Mouse (Mus musculus) granulocyte monocyte progenitor cell, adult 5-6 weeks (primary cell): ENCODE data around the gene Il4ra. TPM values are rescaled to one million over a fixed set of nuclear protein-coding genes. Genes with fewer than 3 reads are reported as not detected.

ENCODE experiments used
- ATAC-seq: replicated peaks from 2 replicates; pipeline ENCODE4 v1.8.0; 2016; ENCODE audit warnings: mild to moderate bottlenecking, moderate TSS enrichment, inconsistent platforms; ENCODE audit not compliant: poor library complexity, severe bottlenecking
- total RNA-seq, 2 experiments: library from RNA; stranded (forward) in 1 of 2; stranded (reverse) in 1 of 2; fragments of 200-712, 200-1000 nt in 1 of 2; fragments of >200 nt in 1 of 2; fragmentation: Nextera tagmentation in 1 of 2; gene quantifications; 2 replicates each; pipeline ENCODE4 v1.2.3; 2014 to 2017

The Il4ra gene
- total RNA-seq, 2 experiments from 2014 or later = 13.6 to 22.6 TPM

GRCm38 (mm10) chr7:125618016-125618415 lies 66.1 kb downstream of the Il4ra start:
- peak; percentile 33; the same call in 1 of the 2 replicates for ATAC-seq

DNA sequence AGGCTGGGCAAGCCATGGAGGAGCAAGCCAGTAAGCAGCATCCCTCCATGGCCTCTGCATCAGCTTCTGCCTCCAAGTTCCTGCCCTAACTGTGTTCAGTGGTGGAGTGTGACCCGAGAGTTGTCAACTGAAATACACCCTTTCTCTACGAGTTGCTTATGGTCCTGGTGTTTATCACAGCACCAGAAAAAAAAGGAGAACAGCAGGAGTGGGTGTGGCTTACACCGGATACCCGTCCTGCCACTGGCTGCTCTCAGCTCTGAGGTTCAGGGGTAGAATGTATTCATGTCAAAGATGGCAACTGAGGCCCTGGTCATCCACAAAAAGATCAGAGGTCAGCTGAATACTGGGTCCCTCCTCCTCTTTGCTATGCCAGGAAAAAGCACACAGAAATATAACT lies 68.2 kb downstream of the Il4ra start:
- ATAC-seq = peak; percentile 65

DNA sequence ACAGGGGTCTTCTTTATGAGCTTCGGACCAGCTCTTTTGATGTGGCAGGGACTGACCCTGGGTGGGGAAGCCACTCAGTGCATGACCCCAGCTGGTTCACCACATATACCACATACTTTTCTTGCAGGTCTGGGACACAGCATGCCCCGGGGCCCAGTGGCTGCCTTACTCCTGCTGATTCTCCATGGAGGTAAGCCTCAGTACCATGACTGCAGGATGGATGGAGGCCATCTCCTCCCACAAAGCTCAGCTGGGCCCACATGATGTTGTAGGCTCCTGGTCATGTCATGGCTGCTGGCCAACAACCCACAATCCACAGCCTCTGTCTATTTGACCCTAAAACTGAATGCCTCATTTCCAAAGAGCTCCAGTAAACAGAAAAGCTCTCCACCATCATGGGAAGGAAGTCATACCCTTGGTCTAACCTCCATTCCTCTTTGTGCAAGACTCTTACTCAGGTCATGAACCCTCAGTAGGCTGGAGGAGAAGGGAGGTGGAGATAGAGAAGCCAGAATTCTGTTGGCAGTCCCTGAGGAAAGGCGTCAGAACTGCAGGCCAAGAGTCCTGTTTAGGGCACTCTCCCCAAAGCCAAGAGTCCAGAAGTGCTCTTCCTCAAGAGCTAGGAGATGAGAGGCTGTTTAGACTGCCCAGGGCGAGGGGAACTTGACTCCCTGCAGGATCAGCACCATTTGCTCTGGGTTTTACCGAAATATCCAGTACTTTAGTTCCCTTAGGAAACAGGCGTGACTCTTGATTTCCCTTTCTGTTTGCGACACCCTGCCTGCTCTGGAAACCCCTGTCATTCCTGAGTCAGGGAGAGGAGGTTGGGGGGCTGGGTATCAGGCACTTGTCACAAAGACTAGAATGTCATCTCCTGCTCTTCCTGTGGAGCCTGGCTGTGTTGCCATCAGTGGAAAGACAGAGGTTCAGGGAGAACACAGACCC lies 71.1 kb downstream of the Il4ra start:
- peak; percentile 13; the same call in 1 of the 2 replicates for ATAC-seq

- no peak for ATAC-seq
These were observed 73.3 kb downstream of the Il4ra start for GRCm38 (mm10) chr7:125625219-125625618.

- no peak for ATAC-seq
These were observed 73.9 kb downstream of the Il4ra start for GRCm38 (mm10) chr7:125625829-125626228.

Other genes starting within 250 kb of the Il4ra start
- gene Kdm8, start 107.4 kb upstream of the Il4ra start, total RNA-seq (2014; fragmentation: Nextera tagmentation) = 2.3 and 11.5 TPM in 2 replicates
- 5.5 and 7.2 TPM in 2 replicates for gene Kdm8, start 107.4 kb upstream of the Il4ra start, total RNA-seq (2017)
- 54.9 and 65.5 TPM in 2 replicates for gene Nsmce1, start 60.5 kb upstream of the Il4ra start, total RNA-seq (2014; fragmentation: Nextera tagmentation)
- gene Nsmce1, start 60.5 kb upstream of the Il4ra start, total RNA-seq (2017) = 77.7 and 82.8 TPM in 2 replicates
- 1.8 and 8.8 TPM in 2 replicates for gene Il21r, start 51.3 kb downstream of the Il4ra start, total RNA-seq (2014; fragmentation: Nextera tagmentation)
- 7.5 and 8.2 TPM in 2 replicates for gene Il21r, start 51.3 kb downstream of the Il4ra start, total RNA-seq (2017)
- 33.4 and 34.6 TPM in 2 replicates for gene Gtf3c1, start 155.7 kb downstream of the Il4ra start, total RNA-seq (2014; fragmentation: Nextera tagmentation)
- 35.2 and 47.4 TPM in 2 replicates for gene Gtf3c1, start 155.7 kb downstream of the Il4ra start, total RNA-seq (2017)
- gene D430042O09Rik, start 155.8 kb downstream of the Il4ra start, total RNA-seq (2014; fragmentation: Nextera tagmentation) = 11.9 and 21.9 TPM in 2 replicates
- 6.3 and 9.8 TPM in 2 replicates for gene D430042O09Rik, start 155.8 kb downstream of the Il4ra start, total RNA-seq (2017)